Mouse (Mus musculus) forelimb bud, embryonic 11.5 days (tissue): ENCODE results near the gene C4b.
"Not testable (repeated sequence)": the region's sequence is repeated elsewhere in the genome, so short reads cannot be mapped to it uniquely, and the experiment has no call there.

Source experiments
- DNase-seq: peaks from one replicate; pipeline ENCODE4 v3.0.0-alpha.2; 2012; ENCODE audit warnings: low read depth, low spot score

The C4b gene

DNA sequence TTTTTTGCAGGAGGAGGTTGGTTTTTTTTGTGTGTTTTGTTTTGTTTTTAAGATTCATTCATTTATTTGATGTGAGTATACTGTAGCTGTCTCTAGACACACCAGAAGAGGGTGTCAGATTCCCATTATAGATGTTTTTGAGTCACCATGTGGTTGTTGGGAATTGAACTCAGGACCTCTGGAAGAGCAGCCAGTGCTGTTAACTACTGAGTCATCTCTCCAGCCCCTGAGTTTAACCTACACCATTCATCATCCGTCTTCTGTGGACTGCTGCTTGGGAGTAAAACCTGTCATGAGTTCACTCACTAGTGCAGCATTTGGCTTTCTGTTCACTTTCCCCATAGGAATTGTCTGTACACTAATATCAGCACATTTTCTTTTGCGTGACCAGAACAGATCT, 37.2 kb downstream of the C4b start:
- not testable (repeated sequence) for DNase-seq

DNA sequence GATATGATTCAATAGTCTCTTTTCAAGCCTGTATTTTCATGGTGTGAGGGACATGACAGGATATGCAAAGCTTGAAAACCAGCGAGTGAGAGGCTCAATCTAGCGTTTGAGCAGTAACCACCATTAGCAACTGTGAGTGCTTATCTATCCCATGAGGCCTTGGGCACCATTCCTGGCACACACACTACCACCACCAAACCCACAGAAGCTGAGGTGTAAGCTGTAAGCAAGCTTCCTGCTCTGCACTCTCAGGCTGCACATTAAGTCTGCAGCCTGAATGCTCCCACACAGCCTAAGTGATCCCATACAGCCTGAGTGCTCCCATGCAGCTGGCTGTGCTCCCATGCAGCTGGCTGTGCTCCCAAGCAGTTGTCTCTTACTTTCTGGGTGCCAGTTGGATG, 43.0 kb downstream of the C4b start:
- no peak for DNase-seq

DNA sequence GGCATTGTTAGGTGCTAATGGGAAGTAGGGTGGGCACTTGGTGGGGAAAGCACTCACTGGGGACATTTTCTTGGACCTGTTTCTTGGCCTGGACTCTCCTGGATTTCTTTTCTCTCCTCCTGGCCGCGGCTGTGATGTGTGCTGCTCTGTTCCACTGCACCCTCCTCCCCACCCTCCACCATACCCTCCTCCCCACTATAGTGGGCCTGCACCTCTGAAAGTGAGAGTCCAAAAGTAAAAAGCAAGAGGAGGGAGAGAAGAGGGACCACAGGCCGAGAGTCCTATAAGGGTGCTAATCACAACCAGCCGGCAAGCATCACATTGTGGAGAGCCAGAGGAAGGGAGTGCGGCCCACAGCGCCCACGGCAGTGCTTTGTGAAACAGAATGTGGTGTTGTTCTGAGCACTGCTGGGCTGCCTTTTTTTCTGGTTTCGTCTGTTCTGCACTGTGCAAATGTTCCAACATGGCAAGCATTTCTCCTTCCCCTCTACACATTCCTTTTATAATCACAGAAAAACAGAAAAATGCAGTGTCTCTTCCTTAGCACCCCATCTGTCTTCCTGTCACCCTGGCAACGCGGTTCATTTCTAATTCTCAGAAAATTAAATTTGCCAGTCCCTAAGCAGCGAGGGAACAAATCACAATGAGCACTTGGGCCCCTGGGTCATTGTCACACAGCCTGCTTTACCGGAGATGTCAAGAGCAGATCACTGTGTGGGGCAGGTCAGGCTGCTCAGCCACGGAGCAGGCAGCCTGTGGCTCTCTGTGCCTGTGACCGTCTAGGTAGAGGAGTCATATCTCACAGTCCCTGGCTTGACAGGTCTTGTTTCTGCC, 43.9 kb downstream of the C4b start:
- DNase-seq, result peak; percentile 34

DNA sequence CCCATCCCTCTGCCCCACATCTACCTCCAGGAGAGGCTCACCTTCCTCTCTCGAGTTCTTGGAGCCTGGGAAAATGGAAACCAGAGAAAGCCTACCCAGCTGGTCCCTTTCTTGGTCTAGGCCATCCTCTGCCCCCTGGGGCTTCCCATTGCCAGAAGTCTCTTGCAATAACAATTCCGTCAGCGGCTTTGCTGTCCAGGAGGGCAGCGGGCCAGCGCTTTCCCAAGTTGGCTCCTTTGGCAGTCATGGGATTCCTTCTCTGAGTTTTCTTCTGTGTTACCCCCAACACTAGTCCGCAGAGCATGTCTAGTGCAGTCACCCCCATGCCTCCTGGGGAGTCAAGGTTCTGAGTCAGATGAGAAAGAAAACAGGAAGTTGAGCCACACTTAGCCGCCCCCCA, 50.8 kb downstream of the C4b start:
- no peak for DNase-seq

DNA sequence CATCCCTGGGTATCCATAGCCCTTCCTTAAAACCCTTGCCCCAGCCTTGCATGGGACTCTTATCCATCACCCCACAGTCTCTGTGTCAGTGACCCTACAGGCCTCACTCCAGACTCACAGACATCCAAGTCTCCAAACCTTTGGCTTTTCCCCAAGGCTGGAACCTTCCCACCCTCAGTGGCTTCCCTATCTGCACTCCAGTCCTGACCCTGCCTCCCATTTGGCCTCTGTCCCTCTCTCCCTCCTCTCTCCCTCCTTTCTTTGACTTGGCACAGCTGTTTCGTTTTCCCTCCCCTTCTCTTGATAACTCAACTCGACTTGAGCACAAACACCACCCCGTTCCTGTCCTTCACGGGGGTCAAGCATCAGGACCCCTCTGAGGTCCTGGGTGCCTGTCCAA, 53.2 kb downstream of the C4b start:
- DNase-seq, result no peak

DNA sequence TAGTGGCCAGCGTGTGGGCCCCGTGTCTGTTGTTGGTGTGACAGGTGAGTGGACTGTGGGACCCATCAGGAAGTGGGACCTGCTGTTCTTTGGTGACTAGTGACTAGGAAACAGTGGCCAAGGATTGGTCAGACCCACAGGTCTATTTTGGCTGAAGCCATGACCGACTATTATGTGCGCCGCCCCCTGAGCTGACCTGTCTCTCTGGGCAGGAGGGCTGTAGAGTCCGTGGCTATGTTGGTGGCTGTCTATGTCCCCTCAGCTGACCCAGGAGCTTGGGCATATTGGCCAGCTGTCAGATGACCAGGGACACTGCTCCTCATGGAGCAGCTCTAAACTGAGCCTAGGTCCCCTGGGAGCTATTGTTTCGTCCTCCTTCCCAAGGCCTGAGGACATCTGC, 54.8 kb downstream of the C4b start:
- DNase-seq, result no peak

DNA sequence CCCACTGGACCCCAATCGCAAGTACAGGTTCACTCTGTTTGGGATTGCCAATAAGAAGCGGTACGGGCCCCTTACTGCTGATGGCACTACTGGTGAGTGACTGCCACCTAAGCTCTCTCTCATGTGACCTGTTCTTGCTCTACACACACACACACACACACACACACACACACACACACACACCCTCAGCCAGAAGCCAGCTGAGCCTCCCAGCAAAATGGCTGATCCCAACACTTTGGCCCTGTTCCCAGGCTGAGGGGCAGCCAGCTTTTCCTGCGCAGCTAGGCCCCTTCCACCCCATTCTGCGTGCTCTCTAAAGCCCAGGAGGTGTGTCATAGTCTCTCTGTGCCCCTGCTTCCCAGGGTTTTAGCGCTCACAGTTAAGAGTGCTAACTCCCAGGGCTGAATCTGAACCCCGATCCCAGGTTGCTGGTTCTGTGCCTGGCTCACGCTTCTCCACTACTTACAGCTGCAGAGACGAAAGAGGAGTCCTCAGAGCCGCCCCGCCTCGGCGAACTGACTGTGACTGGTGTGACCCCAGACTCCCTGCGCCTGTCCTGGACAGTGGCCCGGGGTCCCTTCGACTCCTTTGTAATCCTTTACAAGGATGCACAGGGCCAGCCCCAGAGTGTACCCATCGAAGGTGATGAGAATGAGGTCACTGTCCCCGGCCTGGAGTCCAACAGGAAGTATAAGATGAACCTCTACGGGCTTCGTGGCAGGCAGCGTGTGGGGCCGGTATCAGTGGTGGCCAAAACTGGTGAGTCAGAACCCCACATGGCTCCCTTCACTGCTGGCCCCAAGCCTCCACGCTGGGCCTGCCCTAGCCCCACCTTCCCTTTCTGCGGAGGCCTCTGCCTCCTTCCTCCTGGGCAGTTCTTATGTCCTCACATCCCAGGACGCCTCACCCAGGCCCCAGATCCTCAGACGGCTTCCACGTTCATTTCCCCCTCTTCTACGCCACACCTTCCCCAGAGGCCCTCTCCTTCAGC, 58.3 kb downstream of the C4b start:
- no peak for DNase-seq

DNA sequence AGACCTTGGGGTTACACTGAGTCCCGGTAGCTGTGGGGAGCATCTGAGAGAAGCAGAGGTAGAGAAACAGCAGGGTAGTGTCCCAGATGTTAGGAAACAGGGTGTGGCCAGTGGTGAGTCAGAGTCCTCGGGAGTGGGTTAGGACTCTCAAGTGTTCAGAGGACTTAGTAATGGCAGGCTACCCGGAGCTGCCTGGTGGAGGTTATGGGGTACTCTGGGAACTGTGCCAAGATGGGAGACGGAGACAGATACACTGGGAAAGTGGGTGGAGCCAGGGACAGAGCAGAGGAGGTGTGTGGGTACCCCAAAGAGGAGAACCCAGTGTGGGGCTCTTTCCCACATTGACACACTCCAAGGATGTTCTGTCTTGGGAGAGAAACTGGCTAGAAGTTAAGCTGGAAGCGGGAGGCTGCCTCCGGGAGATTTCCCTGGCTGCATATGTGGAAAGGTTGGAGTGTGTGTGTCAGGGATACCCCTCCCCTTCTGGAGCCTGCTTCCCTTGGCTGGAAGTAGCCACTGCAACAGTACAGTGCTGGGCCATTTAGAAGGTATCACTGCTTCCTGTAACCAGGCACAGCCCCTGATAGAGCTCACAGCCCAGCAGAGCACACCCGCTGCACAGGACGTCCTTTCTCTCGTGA, 59.3 kb downstream of the C4b start:
- no peak for DNase-seq

DNA sequence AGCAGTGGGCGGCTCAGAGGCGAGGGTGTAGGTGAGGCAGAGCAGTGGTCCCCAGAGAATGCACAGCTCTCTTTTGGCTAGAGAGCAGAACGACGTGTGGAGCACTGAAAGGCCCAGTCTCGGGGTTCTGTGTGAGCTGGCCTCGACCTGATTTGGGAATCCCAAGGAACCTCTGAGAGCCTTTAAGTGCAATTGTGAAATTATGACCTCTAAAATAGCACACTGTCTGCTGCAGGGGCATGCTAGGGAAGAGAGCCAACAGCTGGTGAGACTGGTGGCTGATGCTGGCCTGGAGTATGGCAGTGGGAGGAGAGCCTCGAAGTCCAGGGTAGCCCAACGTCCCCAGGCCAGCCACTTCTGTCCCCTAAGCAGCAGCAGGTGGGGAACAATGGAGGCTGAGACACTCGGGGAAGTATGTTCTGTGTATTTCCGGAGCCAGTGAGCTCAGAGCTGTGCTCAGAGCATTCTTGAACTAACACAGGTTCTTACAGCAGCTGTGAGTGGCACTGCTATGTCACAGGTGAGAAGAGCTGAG, 59.9 kb downstream of the C4b start:
- no peak for DNase-seq

DNA sequence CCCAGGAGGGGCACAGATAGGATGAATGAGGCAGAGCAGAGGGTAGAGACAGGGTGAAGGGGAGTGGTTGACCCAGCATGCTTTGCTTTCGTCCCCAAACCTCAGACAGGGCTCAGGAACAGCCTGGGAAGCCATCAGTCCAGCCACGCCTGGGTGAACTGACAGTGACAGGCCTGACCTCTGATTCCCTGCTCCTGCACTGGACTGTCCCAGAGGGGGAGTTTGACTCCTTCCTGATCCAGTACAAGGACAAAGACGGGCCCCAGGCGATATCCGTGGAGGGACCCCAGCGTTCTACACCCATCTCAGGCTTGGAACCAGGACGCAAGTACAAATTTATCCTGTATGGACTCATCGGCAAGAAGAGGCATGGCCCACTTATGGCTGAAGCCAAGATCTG, 60.5 kb downstream of the C4b start:
- DNase-seq, result no peak

DNA sequence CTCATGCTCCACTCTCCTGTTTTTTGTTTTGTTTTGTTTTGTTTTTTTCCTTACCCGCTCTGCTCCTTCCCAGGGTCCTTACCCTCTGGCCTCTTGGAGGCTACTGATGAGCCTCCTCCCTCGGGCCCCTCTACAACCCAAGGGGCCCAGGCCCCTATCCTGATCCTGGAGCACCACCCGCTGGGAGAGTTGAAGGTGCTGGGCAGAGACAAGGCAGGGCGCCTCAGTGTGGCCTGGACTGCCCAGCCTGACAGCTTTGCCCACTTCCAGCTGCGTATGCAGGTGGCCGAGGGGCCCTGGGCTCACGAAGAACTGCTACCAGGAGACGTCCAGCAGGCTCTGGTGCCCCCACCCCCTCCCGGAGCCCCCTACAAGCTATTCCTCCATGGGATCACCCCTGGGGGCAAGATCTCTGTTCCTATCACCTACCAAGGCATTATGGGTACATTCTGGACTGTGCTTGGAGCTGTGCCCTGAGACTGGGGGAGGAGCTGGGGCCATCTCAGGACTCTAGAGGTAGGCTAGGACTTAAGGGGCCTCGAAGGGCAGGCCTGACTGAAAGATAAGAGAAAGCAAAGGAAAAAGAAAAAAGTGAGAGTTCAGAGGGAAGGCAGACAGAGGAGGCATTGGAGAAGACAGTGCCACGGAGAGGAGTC, 61.7 kb downstream of the C4b start:
- DNase-seq, result no peak

DNA sequence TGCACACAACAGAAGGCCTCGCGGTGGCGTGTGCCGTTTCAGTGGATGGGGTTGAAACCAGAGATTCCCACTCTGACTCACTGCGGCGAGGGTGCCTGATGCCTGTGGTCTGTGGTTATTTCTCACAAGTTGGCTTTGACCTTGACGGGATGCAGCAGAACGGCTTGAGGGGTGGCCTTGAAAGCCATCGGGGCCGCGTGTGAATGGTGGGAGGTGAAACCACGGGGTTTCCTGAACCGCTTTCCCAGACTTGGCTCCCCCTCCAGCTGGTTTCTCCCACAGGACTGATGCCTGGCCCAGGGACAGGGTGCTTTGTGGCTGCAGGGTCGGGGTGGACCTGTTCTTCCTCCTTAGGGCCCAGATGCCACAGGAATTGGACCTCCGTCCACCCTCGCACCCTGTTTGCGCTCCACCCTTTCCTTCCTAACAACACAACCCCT, 62.5 kb downstream of the C4b start:
- DNase-seq, result no peak

DNA sequence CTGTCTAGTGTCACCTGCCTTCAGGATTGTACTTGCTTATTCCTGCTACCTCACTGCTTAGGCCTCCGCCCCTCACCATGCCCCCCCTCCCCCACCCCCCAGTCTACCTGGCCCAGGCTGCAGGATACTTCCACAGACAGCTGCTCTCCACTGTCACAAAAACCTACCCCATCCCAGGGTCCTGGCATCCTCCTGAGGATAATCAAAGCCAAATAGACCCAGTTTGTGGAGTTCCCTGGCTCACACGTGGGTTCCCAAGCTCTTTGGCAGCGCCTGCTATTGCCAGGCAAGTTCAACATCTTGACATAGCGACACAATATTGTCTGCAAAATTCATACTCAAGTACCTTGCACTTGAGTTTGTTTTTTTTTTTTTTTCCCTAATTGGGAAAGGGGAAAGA, 63.1 kb downstream of the C4b start:
- no peak for DNase-seq

DNA sequence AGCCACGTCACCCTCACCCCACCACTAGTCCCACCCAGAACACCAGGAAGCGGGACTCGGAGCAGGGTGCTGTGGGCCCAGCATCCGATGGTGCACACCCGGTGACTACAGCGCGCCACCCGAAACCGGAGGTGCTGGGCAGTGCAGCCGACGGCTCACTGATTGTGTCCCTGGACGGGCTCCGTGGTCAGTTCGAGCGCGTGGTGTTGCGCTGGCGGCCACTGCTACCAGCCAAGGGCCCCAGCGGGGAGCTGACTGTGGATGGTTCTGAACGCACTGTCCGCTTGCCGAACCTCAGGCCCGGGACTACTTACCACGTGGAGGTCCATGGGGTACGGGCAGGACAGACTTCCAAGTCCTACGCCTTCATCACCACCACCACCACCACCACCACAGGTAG, 63.5 kb downstream of the C4b start:
- no peak for DNase-seq
